Mouse (Mus musculus) layer of hippocampus, postnatal 14 days (tissue): ENCODE measurements at regions not wholly inside any gene's neighbourhood (a gene's known extent, or its start where the extent isn't known, plus 50 kb on each side); places are given as distances from the start of the nearest gene placed in this dataset.

Experiments
- DNase-seq, 2 experiments: peaks; one replicate each; pipeline ENCODE4 v3.0.0; 2021 to 2022; ENCODE audit warnings: low spot score in 2 of 2, mixed read lengths in 1 of 2

DNA sequence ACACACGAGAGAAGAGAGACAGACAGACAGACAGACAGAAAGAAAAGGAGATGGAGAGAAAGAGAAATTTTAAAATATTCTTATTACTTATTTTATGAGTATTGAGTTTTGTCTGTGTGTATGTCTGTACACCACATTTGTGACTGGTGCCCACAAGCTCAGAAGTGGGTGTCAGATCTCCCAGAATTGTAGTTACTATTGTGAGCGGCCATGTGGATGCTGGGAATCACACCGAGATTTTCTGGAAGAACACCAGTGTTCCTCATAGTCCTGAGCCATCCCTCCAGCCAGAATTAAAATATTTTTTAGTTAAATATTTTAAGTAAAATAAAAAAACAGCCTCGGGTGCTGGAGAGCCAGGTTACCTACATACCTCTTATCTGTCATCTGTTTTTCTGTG is 110.6 kb upstream of the Med13l start:
- DNase-seq = no peak

DNA sequence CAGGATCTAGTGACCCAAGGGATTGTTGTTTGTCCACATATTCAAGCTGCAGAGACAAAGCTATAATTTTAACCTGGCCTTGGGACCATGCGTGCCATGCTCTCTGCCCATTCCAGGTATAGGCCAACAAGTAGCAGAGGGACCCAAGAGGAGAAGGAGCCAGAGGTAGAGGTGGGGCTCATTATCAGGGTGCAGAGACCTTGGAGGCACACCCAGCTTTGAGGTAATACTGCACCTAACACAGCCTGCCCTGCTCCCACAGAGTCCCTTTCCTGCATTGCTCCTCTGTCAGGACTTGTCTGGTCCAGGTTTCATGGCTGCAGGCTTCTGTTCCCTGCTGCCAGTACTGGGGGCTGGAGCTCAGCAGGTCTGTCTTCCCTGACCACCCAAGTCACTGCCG is 108.4 kb upstream of the Med13l start:
- no peak for DNase-seq

DNA sequence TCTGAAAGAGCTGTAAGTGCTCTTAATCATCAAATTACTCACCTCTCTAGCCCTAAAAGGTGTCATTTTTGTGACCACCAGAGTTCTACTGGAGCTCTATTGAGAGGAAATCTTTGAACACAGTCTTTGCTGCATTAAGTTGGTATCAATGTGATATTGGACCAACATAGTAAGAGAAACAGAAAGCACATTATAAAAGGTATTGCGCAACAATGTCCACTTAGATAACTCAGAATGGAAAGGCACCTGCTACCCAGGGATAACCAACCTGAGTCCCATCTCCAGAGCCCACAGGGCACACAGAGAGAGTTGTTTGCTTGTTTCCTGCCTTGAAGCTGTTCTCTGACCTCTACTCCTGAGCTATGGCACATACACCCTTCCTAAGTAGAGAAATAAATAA is 106.4 kb upstream of the Med13l start:
- DNase-seq = no peak

DNA sequence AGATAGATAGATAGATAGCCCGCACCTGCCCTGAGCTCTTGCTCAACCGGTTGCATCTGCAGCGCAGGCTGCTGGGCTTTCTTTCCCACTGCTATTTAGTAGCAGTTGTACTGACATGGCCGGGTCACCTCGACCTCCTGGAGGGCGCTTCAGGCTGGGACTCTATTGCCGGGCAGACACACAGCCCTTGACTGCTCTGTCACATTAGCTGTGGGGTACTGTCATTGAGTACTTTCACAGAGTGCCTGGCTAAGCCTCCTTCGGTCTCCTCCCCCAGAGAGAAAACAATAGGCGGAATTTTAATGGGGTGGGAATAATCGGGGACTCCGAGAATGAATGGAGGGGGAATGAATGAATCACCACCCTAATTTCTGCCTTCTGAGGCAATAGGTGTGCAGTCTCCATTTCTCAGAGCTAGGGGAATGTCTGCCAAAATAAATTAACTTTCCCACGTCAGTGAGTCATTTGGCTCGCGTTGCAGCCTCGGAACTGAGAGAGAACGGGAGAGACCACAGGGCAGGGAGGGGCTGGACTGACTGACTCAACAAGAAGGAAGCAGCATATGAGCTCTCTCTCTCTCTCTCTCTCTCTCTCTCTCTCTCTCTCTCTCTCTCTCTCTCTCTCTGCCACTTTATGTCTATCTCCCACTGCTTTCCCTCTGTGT is 101.6 kb upstream of the Med13l start:
- DNase-seq = peak in 1 of 2 experiments; percentile 43

DNA sequence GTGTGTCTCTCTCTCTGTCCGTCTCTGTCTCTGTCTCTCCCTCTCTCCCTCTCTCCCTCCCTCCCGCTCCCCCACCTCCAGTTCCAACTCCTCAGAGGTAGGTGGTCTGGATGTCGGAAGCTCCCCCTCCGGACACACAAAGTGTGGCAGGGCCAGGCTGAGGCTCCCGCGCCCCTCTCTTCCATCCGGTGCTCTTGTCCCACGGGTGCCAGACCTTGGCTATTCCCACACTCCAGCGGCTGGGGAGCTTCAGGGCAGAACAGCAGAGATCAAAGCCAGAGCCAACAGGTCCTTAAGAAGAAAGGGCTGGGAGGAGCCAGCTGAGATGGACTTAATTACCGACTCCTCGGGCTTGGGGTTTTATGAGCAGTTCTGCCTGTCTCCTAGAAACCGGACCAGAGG is 101.1 kb upstream of the Med13l start:
- no peak for DNase-seq

DNA sequence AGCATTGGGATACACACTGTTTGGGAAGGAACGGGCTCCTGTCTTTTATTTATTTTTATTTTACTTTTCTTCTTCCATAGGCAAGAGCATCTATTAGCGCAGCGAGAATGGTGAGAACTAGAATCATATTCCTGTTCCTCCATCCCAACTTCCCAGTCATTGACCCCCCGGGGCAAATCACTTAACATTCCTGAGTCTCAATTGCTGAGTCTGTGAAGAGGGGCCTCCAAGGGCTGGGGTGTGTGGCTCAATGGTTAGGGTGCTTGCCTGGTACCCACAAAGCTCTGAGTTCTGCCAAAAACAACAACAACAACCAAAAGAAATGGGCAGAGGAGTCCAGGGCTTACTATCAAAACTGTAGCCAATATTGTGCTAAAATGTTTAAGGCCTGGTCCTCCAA is 98.5 kb upstream of the Med13l start:
- DNase-seq = no peak

DNA sequence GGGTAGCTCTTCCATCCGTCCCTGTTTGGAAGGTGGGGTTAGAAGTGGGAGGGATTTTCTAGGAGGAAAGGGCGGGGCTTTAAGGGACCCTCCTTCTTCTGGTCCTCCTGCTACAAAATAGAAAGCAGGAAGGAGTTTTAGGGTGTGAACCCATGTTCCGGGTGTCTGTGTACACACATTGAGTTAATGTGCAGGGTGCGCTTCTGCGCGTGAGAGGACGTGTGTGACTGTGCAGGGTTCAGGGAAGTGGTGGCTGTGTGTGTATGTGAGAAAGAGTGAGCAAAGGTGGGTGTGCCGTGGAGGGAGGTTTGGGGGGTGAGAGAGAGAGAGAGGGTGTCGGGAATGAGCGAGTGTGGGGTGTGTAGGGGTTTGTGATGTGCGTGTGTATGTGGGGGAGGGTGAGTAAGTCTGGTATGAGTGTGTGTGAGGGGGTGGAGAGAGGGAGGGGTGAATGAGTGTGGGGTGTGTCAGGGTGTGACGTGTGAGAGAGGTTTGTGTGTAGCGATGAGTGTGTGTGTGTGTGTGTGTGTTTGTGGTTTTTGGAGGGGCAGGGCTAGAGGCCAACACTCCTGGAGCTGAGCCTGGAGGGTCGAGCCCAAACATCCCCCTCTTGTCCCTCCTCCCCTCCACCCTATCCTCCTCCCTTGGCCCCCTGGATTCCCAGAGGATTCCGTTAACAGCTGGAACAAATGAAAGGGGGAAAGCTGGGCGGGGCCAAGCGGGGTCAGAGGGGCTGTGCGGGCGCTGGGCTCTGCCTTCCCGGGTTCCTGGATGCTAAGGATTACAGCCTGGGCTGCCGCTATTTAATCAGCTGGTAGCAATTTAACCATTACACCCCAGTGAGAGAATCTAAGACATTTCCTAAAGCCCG is 95.3 kb upstream of the Med13l start:
- DNase-seq = no peak

DNA sequence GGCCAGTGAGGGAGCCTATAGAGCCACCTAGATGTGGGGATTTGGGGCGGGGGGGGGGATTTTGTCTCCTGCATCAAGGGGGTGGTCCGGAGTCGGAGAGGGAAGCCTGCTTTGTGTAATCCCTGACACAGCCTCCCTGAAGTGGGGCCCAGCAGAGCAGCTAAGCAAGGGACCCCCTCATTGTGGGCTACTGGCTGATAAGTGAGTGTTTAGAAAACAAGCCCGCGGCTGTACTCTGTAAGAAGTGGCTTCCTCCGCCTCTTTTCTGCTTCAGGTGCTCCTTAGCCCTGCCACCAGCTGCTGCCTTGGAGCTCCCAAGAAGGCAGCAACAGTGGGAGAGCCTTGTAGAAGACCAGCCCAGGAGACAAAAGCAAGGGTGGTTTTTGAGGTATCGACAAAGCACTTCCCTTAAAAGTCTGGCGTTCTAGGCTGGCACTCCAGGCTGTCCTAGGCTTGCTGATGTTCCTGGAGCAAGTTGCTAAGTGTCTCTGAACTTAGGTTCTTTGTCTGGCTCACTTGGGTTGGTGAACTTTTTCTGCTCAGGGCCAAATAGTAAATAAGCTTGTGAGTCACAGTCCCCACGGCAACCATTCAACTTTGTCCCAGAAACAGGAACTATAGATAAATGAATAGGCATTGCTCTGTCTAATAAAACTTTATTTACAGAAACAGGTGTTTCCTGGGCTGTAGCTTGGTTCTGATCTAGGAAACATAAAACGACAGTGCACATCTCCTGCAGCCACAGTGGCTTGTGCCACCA is 94.3 kb upstream of the Med13l start:
- no peak for DNase-seq

DNA sequence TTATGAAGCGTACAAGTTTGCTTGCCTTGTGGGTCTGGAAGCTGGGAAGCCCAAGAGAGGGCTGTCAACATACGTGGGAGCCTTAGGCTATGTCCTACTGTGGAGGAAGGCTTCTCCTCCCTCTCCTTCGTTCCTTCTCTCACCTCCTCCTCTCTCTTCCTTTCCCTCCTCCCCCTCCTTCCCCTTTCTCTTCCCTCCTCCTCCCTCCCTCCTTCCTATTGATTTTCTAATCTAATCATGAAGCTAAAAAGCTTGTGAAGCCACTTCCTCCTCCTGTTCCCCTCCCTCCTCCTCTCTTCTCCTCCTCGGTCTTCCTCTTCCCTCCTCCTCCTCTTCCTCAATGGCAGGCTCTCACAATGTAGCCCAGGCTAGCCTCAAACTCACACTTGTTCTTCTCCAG is 91.7 kb upstream of the Med13l start:
- DNase-seq = no peak

DNA sequence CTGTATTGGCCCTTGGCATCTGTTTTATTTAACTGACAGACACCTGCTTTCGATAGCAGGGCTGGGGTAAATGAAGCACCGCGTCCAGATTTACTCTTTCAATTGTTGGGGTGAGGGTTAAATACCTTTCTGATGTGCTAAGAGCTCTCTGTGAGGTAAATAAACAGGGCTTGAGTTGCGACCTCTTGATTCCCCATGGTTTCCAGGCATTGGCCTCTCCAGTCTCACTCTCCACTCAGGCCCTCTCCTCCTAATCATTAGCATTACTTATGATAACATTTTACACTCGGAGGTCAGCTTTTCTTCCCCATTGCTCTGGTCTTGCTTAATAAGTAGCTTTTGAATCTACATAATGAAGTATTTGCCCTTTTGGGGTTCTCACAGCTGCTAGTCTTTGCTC is 88.9 kb upstream of the Med13l start:
- DNase-seq = no peak

DNA sequence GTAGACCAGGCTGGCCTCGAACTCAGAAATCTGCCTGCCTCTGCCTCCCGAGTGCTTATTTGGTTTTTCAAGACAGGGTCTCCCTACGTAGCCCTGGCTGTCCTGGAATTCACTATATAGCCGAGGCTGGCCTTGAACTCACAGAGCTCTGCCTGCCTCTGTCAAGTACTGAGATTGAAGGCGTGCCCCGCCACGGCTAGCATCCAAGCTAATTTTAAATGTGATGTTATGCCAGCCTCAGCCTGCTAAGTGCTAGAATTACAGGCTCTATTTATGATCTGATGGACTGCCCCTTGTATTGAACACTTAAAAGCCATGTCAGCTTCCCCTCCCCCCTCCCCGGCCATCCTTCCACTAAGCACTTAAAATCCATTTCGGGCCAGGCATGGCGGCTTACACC is 88.2 kb upstream of the Med13l start:
- no peak for DNase-seq

DNA sequence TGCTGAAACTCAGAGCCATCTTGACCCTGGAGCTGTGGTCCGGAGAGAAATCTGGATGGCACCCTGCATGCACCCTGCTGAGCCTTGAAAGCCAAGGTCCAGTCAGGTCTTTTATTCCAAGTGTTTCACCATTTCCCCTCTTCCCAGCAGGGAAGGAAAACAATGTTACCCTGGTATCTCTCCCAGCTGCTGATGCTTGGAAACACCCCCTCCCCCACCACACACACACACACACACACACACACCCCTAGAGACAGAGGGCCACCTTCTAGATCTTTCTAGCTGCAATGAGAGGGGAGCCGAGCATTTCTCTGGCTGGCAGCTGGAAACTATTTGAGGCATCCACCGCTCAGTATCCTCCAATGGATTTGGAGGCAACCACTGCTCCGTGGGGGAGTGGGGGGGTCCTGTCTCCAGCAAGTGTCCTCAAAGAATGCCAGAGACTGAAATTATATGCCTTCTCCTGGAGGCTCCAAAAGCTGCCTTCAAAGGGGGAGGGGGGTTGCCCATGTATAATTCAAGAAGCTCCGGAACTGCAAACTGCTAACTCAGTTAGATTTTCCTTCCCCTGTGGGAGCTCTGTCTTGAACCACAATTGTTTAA is 87.2 kb upstream of the Med13l start:
- no peak for DNase-seq

DNA sequence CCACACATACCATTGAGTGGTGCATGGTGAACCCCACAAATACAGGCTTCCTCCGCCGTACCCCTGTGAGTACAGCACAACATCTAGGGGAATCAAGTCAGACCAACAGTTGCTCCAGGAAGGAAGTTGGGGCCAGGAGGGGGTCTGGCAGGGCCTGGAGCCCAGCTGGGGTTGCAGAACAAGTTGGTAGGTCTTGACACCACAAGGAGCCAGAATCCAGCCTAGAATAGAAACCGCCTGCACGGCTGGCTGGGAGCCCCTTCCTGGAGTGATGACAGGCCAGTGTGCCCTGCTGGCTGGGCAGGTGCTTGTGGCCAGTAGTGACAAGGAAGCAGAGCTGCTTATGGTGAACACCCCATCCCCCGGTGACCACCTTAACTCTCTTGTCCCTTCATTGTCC is 83.9 kb upstream of the Med13l start:
- no peak for DNase-seq

DNA sequence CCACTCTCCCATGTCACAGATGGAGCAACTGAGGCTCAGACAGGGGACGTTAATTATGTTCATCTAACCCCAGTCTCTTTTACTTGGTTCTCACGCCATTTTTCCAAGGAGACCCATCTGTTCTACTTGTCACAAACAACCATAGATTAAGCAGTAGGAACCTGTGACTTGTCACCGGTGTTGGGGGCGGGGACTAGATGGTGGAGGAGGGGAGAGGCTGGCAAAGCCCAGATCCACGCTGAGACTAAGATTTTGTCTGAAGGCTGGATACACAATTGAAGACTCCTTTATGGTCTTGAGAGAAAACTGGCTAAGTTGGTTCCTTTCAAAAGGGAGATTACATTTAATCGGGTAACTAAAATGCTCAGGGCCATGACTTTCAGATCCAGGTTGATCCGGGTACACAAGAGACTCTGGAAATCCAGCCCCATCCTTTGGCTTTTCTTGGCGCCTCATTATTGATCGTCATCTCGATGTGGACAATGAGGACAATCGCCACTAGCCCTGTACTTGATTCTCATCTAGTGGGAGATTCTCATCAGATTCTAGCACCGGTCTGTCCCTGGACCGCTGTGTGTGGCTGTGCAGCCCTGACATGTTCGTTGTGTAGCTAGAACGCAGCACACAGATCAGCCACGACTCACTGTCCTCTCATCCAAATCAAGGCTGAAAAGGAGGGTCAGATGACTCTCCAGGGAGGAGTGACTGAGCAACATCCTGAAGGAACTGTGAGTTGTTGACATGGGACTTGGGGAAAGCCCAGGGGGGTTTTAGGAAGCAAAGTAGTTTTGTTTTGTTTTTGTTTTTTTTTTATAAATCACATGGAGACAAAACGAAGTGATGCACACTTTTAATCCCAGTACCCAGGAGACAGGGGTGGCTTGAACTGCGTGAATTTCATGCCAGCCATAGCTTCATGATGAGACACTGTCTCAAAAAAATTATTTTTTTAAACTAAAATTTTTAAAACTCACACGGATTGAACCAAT is 83.1 kb upstream of the Med13l start:
- no peak for DNase-seq

DNA sequence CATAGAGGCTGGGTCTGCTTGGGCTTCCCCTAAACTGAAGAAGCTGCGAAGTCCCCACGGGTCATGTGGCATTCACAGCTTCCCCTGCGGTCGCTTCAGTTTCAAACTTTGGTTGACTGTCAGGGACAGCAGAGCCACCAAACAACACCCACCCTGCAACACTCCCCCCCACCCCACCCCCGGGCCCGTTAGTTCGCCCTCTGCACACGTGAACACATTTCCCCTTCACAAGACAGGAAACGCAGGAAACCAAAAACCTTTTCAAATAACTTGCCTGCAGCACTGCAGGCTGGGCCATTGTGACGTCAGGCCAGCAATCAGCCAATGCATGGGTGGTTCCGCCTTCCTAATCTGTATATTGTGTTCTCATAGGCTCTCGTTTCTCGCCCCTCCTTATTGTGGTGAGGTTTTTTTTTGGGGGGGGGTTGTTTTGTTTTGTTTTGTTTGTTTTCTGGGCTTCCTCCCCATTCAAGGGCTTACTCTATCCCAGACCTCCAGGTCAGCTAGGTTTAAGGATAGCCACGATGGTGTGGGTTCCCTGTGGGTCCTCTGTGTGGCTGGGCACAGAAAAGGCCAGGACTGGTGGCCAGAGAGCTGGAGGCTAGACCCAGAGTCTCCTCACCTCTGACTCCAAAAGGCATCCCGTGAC is 82.2 kb upstream of the Med13l start:
- peak; percentile 46 to 76 for DNase-seq

DNA sequence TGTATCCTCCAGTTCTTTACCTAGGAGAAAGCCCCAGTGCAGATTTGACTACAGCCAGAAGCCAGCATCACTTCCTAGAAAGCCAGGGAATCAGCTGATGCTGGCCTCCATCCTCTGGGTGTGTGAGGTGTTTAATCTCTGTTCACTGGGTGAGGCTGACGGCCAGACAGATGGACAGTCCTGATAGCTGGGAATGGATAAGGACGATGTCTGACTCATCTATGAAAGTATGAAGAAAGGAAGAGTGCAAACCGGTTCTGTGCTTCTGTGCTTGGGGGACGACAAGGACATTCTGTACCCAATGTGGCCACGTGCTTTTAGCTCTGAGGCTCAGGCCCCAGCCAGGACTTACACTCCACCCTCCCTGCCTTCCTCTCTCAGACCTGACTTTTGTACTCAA is 80.5 kb upstream of the Med13l start:
- no peak for DNase-seq

DNA sequence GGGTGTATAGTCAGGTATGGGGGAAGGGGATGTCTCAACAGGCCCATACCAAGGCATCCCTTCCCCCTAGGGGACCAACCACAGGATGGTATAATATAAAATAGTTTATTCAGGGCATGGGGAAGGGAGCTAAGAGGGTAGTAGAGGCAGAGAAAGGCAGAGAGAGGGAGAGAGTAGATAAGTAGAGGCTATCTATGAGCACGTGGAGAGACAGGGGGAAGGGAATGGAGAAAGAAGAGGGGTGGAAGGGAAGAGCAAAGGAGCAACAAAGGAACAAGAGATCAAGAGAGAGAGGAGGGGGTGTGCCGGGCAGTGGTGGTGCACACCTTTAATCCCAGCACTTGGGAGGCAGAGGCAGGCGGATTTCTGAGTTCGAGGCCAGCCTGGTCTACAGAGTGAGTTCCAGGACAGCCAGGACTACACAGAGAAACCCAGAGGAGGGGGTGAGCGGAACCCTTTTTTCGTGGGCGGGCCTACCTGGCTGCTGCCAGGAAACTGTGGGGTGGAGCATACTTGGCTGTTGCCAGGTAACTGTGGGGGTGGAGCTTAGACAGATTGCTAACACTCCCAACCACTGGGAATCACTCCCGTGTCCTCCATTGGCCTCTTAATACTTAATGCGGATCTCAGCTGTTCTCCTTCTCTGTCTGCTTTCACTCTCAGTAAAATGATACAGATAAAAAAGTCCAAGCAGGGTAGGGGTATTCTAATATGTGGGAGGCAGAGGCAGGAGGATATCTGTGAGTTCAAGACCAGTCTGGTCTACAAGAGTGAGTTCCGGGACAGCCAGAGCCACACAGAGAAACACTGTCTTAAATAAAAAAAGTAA is 79.3 kb upstream of the Med13l start:
- DNase-seq = no peak

DNA sequence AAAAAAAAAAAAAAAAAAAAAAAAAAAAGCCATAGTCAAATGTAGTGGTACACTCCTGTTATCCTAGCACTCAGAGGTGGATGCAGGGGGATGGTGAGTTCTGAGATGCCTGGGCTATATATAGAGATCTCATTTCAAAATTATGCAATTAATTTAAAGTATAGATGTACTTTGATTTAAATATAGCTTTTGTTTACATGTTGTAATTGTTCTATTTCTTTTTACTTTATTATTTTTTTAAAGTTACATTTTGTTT is 78.8 kb upstream of the Med13l start:
- DNase-seq = no peak

DNA sequence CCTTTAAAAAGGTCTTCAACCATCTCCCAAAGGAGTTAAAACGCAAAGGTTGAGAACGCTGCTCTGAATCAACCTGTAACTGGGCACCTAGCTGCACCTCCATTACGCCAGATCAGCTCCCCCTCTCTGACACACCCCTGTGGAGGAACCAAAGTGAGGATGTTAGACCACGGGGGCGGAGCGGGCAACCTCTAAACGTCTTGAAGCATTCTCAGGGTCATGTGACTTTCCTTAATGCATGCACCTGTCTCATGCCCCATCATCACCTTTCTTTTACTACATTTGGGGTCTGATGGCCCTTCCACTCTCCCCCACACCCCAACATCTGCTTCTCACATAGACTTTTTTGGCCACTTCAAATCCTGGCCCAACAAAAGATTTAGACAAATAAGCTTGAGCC is 77.9 kb upstream of the Med13l start:
- no peak for DNase-seq
